Mouse (Mus musculus) gastrocnemius, postnatal 14 days (tissue): ENCODE measurements at regions not wholly inside any gene's neighbourhood (a gene's known extent, or its start where the extent isn't known, plus 50 kb on each side); places are given as distances from the start of the nearest gene placed in this dataset.

ENCODE experiments used
- DNase-seq: peaks from one replicate; pipeline ENCODE4 v3.0.0; 2021; ENCODE audit warnings: mixed read lengths
- intact Hi-C: fragments of 180-260 bp; cut with DNase I; formaldehyde crosslinking; loops from one replicate; pipeline ENCODE4 v1.15.1; 2025; ENCODE audit warnings: low total_unique reads

DNA sequence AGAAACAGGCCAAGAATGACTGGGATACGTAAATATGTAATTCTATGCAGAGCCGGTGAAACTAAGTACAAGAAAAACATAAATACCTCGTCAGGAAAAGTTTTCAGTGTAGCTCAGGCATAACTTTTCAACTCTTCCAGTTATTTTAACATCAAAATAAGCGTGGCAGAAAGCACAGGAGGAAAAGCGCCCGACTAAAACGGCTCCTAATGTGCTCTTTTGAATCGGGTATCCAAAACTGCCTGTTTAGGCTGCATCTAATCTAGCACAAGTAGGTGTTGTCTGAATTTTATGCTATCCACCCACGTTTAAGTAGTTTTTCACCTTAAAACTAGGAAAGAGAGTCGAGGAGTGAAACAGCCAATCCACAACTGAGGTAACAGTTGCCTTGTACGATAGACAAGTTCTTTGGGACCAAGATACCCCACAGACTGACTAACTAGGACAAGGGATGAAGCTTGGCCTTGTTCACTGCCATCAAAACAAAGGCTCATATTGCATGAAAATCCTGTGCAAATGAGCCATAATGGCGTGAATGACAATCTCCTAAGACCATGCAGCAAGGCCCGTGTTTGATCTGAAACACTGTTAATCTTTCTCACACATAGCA, 232.0 kb upstream of the Zic4 start:
- intact Hi-C loops = no loop called here
- DNase-seq = no peak

DNA sequence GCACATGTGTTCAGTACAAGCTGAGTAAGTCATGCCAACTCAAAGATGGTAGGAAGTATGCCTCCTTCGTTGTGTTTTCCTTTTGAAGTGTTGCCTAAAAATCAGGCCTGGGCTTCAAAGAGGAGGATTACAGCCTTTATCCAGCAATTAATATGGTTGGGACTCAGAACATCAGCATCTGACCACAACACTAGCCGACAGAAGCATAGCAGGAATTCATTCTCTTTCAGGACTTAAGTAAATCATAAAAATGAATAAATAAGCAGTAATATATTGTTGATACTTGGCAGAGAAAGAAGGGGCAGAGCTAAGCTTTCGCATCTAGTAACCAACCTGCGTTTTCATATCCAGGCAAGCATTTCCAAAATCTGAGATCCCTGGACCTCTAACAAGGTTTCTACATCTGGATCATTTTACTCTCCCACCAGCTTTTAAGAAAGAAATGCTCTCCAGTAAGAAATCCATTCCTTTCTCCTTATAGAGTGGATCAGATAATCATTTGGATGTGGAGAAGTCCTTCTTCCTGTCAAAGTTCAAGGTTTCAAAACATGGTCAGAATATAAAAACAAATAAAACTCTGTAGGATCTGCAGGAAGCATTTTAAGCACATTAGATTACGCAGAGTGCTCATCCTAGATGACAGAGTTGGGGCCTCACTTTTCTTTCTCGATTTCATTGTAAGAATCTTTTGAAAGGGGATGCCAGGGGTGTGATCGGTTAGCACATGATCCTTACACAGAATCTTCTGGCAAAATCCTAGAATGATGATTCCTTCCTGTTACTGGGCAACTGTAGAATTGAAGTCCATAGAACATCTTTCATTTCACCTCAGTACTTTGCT, 230.6 kb upstream of the Zic4 start:
- DNase-seq = no peak
- intact Hi-C loops = no loop called here

DNA sequence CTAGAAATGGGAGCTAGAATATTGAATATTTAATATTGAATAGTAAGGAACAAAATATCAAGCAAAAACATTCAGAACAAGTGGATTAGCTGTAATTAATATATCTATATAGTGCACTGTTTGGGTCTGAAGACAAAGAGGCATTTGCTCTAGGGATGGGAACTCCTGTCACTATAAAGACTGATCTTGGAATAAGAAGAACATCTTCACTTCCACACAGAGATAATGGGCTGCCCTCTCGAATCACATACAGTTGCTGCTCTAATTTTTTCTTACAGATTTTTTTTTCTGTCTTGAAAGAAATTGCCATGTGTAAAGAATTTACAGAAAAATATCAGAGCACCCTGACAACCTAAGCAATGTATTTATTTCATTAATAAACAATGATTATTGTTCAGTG, 229.7 kb upstream of the Zic4 start:
- DNase-seq = no peak
- intact Hi-C loops = no loop called here

DNA sequence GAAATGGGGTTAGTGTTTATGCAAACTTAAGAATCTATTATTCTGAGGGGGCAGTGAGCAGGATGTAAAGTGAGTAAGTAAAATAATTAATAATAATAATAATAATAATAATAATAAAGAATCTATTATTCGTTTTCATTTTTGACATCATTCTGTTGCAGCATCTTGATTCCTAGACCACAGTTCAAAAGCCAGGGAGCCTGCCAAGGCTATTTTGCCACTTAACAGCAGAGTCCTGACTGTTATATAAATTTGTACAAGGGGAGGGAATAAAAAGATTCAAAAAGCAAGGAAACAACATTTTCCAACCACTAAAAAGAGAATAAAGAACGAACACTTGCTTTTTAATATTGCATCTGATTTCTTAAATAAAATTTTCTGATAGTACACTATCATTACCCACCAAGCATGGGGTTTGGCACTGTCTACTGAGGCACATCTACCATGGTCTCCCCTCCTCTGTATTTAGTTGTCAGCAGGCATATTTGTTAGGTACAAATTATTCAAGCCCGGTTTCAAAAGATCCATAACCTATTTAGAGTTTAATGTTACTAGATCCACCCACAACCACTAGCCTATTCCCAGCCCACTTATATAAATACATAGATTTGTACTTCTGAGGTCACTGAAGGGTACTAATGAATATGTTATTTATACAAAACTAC, 228.8 kb upstream of the Zic4 start:
- no peak for DNase-seq
- intact Hi-C loops = no loop called here

DNA sequence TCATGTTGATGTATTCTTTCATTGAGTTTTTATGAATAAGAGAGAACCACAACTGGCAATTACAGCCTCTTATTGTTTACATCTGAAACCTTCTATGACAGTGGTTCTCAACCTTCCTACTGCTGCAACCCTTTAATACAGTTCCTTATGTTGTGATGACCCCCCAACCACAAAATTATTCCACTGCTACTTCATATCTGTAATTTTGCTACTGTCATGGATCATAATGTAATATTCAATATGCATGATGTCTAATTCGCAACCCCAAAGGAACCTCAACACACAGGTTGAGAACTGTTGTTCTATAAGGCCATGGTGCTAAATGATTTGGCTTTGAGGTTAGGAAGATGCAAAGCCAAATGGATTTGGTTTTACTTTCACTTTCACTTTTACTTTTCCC, 227.9 kb upstream of the Zic4 start:
- intact Hi-C loops = no loop called here
- DNase-seq = no peak

DNA sequence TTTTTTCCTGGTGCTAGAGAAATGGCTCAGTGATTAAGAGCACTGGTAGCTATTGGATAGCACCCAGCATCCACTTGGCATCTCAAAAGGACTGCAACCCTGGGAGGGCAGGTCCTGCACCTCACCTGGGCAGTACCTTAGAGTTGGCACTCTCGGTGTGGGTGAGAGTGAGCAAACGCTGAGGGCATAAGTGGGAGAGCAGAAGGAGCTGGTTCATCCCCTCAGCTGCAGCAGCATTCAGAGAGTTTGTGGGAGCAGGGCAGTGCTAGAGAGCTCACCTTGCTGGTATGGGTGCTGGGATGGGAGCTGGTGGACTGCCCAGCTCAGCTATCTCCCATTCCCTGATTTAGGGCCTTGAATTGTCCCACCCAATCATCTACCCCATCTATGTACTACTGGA, 227.1 kb upstream of the Zic4 start:
- intact Hi-C loops = no loop called here
- DNase-seq = no peak

DNA sequence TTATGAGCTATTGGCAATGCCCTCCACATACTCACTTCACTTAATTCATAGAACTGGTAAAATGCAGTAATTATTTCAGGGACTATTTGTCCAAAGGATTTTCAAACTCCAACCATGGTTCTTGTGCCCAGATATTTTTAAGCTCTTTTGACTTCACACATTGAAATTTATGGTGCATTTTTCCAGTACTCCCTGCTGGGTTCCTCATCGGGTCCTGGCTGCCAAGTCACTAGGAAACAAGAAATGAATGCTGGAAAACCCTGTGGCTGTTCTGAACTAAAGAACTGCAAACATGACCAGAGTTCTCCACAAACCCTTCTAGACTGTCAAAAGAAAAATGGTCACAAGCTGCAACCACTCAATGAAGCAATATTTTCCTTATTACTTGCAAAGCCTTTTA, 221.6 kb upstream of the Zic4 start:
- intact Hi-C loops = no loop called here
- DNase-seq = no peak

DNA sequence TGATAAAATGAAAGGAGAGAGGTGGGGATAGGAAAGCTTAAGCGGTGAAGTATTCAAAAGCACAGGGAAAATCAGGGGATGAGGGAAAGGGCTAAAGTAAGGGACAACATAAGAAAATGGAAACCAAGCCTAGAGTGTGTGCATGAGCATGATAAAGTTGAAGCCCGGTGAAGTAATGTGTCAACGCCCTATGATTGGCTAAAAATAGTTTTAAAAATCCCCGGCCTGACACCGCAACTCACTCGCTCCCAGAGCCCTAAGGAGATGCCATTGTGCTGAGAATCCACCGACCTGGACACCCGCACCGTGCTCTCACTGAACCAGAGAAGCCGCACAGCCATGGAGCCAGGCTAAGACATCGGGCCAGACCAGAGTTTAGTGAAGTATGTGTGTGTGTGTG, 210.3 kb upstream of the Zic4 start:
- intact Hi-C loops = no loop called here

DNA sequence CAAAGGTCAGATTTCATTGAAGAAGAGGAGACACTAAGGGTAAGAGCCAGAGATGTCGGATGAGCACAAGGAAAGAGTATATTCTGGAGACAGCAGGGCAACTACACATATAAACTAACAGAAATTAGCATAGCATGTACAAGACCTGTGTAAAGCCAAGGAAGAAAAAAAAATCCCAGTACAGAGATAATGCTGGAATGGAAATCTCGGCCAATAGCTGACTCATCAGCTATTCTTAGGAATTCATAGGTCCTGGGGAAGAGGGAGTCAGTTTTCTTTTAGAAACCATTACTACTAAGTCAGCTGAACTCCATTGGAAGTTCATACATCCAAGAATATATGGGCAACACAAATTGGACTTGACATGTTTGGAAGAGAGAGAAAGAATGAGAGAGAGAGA, 202.9 kb upstream of the Zic4 start:
- DNase-seq = no peak
- intact Hi-C loops = no loop called here

More for the DNA sequence above, 210.3 kb upstream of the Zic4 start:
- DNase-seq = no peak

DNA sequence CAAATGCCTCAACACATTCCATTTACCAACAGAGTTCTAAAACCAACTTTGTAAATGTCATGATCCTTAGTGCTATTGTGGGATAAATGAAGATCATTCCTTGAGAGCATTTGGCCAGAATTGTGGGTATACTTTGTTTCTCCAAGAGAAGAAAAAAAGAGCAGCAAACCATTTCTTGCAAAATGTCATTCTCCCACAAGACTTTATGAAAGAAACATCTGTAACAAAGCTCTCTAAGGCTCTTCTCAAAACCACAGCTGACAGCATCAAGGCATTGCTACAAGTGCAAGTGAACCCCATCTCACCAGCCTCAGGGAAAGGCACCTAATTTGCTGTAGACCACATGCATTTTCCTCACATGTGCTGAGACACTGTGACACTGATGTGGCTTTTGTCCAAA, 194.3 kb upstream of the Zic4 start:
- DNase-seq = no peak
- intact Hi-C loops = no loop called here

DNA sequence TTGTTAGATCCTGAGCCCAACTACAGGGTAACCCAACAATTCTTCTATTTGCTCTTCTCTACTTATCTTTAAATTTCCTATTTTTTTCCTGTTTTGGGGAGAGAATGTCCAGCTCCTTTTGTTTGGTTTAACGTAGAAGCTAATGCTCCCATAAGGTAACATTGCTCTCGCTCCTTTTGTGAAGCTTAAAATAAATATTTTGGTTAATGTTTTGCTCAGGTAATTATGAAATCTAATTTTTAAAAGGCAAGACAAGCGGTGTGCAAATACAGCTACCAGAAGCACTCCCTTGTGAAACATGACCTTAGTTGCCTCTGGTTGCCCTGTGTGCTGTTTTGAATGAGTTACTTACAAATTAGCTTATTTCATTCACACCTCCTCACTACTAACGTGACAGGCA, 169.0 kb upstream of the Zic4 start:
- no peak for DNase-seq
- intact Hi-C loops = no loop called here

DNA sequence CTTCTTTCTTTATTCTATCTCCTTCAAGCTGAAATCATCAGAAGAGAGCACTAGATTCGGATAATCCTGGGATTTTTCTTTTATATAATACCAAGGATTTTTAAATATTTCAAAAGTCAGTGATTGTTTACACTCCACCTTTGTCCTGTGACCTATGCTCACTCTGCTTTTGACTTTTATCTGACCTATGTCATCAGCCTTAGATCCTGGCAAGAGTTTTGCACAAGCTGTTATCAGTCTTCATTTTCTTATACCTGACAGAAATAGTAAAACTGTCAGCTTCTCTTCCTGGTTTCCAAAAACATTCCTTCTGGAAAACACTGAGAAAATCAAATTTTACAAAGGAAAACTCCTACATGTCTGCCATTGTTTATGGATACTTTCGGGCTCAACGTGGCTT, 168.3 kb upstream of the Zic4 start:
- intact Hi-C loops = no loop called here
- DNase-seq = no peak

DNA sequence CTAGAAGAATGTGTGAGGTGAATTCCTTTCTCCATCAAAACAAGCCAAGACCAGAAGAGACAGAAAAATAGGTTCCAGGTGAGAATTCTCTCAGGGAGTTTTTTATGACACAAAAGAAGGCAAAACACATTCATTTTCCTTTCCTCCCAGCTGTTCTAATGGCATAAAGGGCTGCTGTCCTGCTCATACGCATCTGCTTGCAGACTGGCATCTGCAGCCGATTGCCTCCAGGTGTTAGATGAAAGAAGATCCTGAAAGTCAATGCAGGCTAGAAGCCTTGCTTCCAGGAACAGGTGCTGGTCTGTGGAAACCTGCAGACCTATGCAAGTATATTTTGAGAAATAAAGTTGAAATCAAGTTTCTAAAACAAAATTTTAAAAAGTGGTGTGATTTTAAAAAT, 154.9 kb upstream of the Zic4 start:
- intact Hi-C loops = no loop called here
- no peak for DNase-seq

DNA sequence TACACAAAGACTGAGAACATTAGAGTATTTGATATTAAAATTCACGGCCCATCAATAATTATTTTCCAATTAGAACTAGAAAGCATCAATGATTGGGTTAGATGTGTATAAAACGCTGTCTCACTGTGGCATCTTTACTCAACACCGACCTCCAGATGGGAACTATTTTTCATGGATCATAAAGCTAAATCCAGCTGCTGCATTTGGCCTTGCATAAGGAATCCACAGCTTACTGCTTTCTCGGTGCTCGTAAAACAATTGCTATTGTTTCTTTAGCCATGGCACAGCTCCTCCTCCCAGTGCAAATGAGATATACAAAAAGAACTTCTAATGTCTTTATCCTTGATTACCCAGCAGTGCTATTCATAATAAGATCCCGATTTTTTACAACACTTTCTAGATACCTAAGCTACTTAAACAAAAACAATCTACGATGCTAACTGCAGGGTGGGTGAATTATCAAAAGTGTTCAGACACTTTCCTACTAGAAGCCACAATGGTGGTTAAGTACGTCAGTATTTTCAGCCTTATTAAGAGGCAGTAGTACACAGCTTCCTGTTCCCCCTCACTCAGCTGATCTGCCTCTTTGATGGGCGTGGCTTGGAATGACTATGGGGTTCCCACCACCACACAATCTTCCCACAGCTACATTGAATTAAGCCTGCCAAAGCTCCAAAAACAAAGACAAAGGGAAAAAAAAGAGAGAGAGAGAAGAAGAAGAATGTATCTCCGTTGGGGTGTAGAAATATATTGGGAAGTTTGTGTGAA, 134.4 kb upstream of the Zic4 start:
- intact Hi-C loops = no loop called here
- no peak for DNase-seq

DNA sequence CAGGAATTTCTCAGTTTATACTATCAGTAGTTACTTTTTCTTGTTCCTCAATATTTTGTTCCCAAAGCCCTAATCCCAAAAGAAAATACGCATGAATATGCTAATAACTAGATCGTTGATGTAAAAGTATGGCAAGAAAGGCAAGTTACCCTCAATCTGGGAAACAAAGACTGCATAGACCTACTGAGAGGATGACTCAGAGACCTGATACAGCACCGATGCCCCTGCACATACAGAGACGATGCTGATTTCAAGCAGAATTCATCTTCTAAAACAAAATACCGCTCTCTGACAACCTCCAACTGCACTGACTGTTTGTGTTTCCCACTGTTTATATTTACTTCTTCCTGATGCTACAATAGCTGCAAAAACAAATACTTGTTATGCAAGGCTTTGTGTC, 133.7 kb upstream of the Zic4 start:
- intact Hi-C loops = no loop called here
- DNase-seq = no peak

DNA sequence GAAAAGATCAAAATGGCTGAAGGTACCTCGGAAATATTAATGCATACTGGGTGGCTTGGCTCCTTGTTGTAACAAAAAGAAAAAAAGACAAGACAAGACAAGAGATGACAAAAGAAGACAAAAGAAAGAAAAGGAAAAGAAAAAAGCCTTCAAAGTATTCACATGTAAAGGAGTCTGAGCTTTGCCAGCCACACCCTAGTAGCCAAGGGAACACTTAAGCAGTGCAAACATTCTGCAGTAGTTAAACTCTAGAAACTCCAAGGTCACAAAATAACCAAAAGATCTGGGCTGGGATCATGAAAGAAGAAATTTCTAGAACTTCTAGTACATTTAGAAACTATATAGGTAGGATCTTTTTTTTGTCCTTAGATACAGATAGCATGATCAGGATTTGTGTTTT, 108.3 kb upstream of the Zic4 start:
- DNase-seq = no peak
- intact Hi-C loops = no loop called here

DNA sequence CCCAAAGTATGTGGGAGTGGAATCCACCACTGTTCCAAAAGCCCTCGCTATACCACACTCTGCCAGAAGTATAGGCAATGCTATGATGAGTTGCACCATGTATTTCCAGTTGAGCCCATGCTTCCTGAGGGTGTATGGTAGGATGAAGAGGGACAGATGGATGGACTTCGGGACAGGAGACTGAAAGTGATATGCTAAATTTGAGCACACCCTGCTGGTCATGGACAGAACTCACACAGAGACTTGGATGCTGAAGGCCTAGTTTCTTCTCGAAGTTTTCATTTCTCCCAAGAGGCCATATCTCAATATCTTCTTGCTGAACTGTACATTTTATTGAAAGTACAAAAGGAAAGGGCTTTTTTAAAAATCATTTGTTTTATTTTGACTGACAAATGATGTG, 70.9 kb upstream of the Zic4 start:
- intact Hi-C loops = no loop called here
- no peak for DNase-seq
